Comparison of ENCODE assay signal across 16 mouse cellular contexts in genomic region chr9:117720161-117720598, GRCm38 (mm10).
DNase-seq lines count a peak whose midpoint lies in the region; ATAC-seq and TF ChIP-seq lines count a peak whose summit lies in the region.
"Had no signal": no experiment of that assay in that cellular context is flagged by ENCODE, and none has a peak within 500 bp of the region (broad histone marks: within the 10 kb centered on the region; RNA-seq: fewer than 3 reads in every experiment).

No protein-coding gene starts in this region.

- ATAC-seq in kidney, embryonic 16.5 days (ENCODE audit: low FRiP score, low TSS enrichment), result peak; percentile 78
- peak; percentile 96 for ATAC-seq in lung, embryonic 16.5 days (ENCODE audit: low read depth)
- ATAC-seq in stomach, embryonic 14.5 days (ENCODE audit: insufficient number of reproducible peaks, insufficient read depth, low FRiP score, low read depth), result peak; percentile 79; the same call in 1 of the 2 replicates
- ATAC-seq: forebrain, embryonic 14.5 days; midbrain, embryonic 13.5 days had no signal

- TF ChIP-seq CTCF in kidney, adult 2 months (conservative IDR thresholded peaks at IDR 0.05; ENCODE audit: insufficient read depth, insufficient read length, low read depth, low read length), result no peak

- no peak for DNase-seq in kidney, adult 2 months
- DNase-seq in limb, embryonic 10.5 days (ENCODE audit: low spot score), result no peak
- no peak for DNase-seq in liver
- no peak for DNase-seq in cerebellum, postnatal 10 days
- DNase-seq: adrenal gland, postnatal 36 days; cerebellum, adult 2 months; heart, postnatal 4 days; layer of hippocampus, postnatal 36 days; thymus, postnatal 14 days had no signal

- no peaks in the 10 kb centered on the region for H3K36me3 ChIP-seq in kidney, embryonic 16.5 days (ENCODE audit: insufficient read depth, low read length)
- H3K36me3 ChIP-seq in kidney, adult 2 months (ENCODE audit: control insufficient read depth, insufficient read depth, low read length), result no peaks in the 10 kb centered on the region
- H3K36me3 ChIP-seq in limb, embryonic 10.5 days, result no peaks in the 10 kb centered on the region
- H3K36me3 ChIP-seq in lung, embryonic 16.5 days (ENCODE audit: control insufficient read depth, insufficient read depth, low read length), result no peaks in the 10 kb centered on the region
- no peaks in the 10 kb centered on the region for H3K36me3 ChIP-seq in stomach, embryonic 14.5 days (ENCODE audit: control insufficient read depth, insufficient read depth, low read length)
- H3K36me3 ChIP-seq: midbrain, embryonic 13.5 days had no signal

- H3K27me3 ChIP-seq in kidney, embryonic 16.5 days (ENCODE audit: insufficient read depth, low read length), result no peaks in the 10 kb centered on the region
- no peaks in the 10 kb centered on the region for H3K27me3 ChIP-seq in kidney, adult 2 months (replicated peaks; ENCODE audit: control insufficient read depth, insufficient read depth, low read length)
- H3K27me3 ChIP-seq in limb, embryonic 10.5 days (ENCODE audit: low read depth, poor library complexity, severe bottlenecking), result no peaks in the 10 kb centered on the region
- H3K27me3 ChIP-seq in lung, embryonic 16.5 days (ENCODE audit: control insufficient read depth, insufficient read depth, low read depth, low read length), result no peaks in the 10 kb centered on the region
- no peaks in the 10 kb centered on the region for H3K27me3 ChIP-seq in stomach, embryonic 14.5 days (ENCODE audit: control insufficient read depth, insufficient read depth, low read length)
- H3K27me3 ChIP-seq: midbrain, embryonic 13.5 days had no signal

- H3K4me3 ChIP-seq in kidney, embryonic 16.5 days (ENCODE audit: low read length), result no peak overlapping the region
- H3K4me3 ChIP-seq in kidney, adult 2 months (ENCODE audit: insufficient read depth, low read depth, low read length), result no peak overlapping the region
- H3K4me3 ChIP-seq in limb, embryonic 10.5 days, result no peak overlapping the region
- no peak overlapping the region for H3K4me3 ChIP-seq in lung, embryonic 16.5 days (ENCODE audit: low read length)
- H3K4me3 ChIP-seq in stomach, embryonic 14.5 days (ENCODE audit: low read depth, low read length), result no peak overlapping the region
- H3K4me3 ChIP-seq: midbrain, embryonic 13.5 days had no signal

- peaks cover 5% of the 10 kb centered on the region; the same call in 1 of the 2 replicates for H3K4me1 ChIP-seq in kidney, embryonic 16.5 days (ENCODE audit: insufficient read depth, low read length)
- H3K4me1 ChIP-seq in kidney, adult 2 months (ENCODE audit: control insufficient read depth, insufficient read depth, low read length), result no peaks in the 10 kb centered on the region
- peaks cover 14% of the 10 kb centered on the region; the same call in 1 of the 2 replicates for H3K4me1 ChIP-seq in limb, embryonic 10.5 days
- H3K4me1 ChIP-seq in lung, embryonic 16.5 days (replicated peaks; ENCODE audit: control insufficient read depth, insufficient read depth, low read length), result no peaks in the 10 kb centered on the region
- H3K4me1 ChIP-seq in stomach, embryonic 14.5 days (ENCODE audit: control insufficient read depth, insufficient read depth, low read length), result 0 out of 2 replicates have a peak, but pooled peaks cover 4% of the 10 kb centered on the region
- H3K4me1 ChIP-seq: midbrain, embryonic 13.5 days had no signal

- H3K9ac ChIP-seq in kidney, embryonic 16.5 days (replicated peaks; ENCODE audit: low read length), result no peak overlapping the region
- no peak overlapping the region for H3K9ac ChIP-seq in lung, embryonic 16.5 days (ENCODE audit: low read length)
- H3K9ac ChIP-seq in stomach, embryonic 14.5 days (replicated peaks; ENCODE audit: low read depth, low read length), result no peak overlapping the region
- H3K9ac ChIP-seq: midbrain, embryonic 13.5 days had no signal

- no peak for TF ChIP-seq POLR2A in kidney, adult 2 months (IDR thresholded peaks at IDR 0.05; ENCODE audit: low read depth, low read length)

- 53% methylated on average over 7 of the region's 7 CpGs for WGBS in kidney, embryonic 16.5 days
- 73% methylated on average over 7 of the region's 7 CpGs for WGBS in kidney, adult 2 months
- WGBS in limb, embryonic 10.5 days, result 74% methylated on average over 7 of the region's 7 CpGs
- WGBS in lung, embryonic 16.5 days, result 44% methylated on average over 7 of the region's 7 CpGs
- 38% methylated on average over 7 of the region's 7 CpGs for WGBS in stomach, embryonic 14.5 days

- H3K27ac ChIP-seq in kidney, embryonic 16.5 days (ENCODE audit: low read length), result 0 out of 2 replicates have a peak overlapping the region, but pooled peaks have one; percentile 32
- H3K27ac ChIP-seq in kidney, adult 2 months (ENCODE audit: insufficient read depth, low read depth, low read length), result no peak overlapping the region
- H3K27ac ChIP-seq in limb, embryonic 10.5 days, result 0 out of 2 replicates have a peak overlapping the region, but pooled peaks have one; percentile 33
- H3K27ac ChIP-seq in lung, embryonic 16.5 days (ENCODE audit: low read length), result peak overlapping the region; percentile 50
- H3K27ac ChIP-seq in stomach, embryonic 14.5 days (ENCODE audit: low read length), result peak overlapping the region; percentile 64
- H3K27ac ChIP-seq: macrophage; midbrain, embryonic 13.5 days had no signal

- H3K9me3 ChIP-seq in kidney, embryonic 16.5 days (ENCODE audit: low read length), result no peaks in the 10 kb centered on the region; the same call in 1 of the 2 replicates
- H3K9me3 ChIP-seq in limb, embryonic 10.5 days (replicated peaks), result no peaks in the 10 kb centered on the region
- no peaks in the 10 kb centered on the region for H3K9me3 ChIP-seq in lung, embryonic 16.5 days (ENCODE audit: control insufficient read depth, low read length)
- H3K9me3 ChIP-seq in stomach, embryonic 14.5 days (ENCODE audit: control insufficient read depth, low read depth, low read length), result no peaks in the 10 kb centered on the region
- H3K9me3 ChIP-seq: midbrain, embryonic 13.5 days had no signal

- H3K4me2 ChIP-seq in kidney, embryonic 16.5 days (replicated peaks; ENCODE audit: low read depth, low read length), result no peak overlapping the region; the same call in 1 of the 2 replicates
- no peak overlapping the region for H3K4me2 ChIP-seq in lung, embryonic 16.5 days (ENCODE audit: low read depth, low read length)
- H3K4me2 ChIP-seq in stomach, embryonic 14.5 days (replicated peaks; ENCODE audit: low read depth, low read length), result no peak overlapping the region
- H3K4me2 ChIP-seq: liver, embryonic 11.5 days; midbrain, embryonic 13.5 days had no signal
